Mouse (Mus musculus) lung, postnatal 36 days (tissue): Measurements from ENCODE around the gene Esf1.
"Not testable (repeated sequence)": the region's sequence is repeated elsewhere in the genome, so short reads cannot be mapped to it uniquely, and the experiment has no call there.

Source experiments
- DNase-seq: peaks from one replicate; pipeline ENCODE4 v3.0.0; 2022; ENCODE audit warnings: mixed read lengths

Esf1 gene

GRCm38 (mm10) chr2:140170127-140170802 is at the start of gene Esf1, which contains the start of gene Ndufaf5:
Gene Esf1, minus strand, starts transcription at chr2:140170564.
Gene Ndufaf5, plus strand, starts transcription at chr2:140170649.
- DNase-seq, result peak; percentile 97

DNA sequence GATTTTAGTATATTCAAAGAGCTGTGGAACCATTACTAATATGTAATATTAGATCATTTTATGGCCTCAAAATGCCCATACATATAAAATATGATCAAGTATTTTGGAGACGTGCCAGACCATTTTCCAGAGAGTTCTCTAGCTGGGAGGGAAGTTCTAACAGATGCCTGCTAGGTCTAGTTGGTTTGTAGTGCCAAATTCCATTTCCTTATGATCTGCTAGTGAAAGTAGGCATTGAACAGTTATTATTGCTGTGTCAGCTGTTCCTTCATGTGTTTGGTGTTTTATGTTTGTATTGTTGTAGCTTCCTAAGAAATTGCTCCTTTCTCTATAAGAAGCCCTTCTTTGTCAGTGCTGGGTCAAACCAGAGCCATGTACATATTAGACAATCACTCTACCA is 45.6 kb upstream of the Esf1 start:
- no peak for DNase-seq

DNA sequence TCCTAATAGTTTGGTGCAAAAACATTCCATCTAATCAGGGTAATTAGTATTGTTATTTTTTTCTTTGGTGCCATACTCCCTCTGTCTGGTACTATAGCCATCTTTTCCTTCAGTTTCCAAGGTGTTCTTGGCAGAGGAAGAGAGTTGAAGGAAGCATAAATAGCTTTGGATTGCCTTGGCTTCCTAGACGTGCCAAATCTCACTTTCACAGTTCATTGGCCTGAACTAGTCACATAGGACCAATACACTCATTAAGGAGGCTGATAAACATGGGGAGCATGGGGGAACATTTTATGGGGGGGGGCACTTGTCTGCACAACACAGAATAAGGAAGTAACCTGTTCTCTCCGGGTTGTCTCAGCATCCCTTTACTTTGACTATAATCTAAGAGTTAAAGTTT is 45.1 kb upstream of the Esf1 start:
- no peak for DNase-seq

- no peak for DNase-seq
These were observed 44.2 kb upstream of the Esf1 start for GRCm38 (mm10) chr2:140214519-140215027.

DNA sequence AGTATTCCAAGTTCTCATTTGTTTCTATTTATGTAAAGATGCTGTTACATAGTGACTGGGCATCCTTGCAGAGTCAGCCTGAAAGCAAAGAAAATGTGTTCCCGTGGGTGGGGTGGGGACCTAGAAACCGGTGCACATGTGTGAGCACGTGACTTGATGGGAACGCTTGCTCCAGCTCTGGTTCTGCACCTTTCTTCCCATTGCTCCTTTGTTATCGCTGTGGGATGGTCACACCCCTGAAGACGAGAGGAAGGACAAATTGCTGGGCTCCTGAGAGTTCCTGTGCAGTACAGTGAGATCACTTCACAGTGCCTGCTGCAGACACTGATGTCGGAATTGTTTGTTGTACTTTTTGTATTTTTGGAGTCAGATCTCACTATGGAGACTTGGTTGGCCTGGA is 33.4 kb upstream of the Esf1 start:
- DNase-seq, result no peak

DNA sequence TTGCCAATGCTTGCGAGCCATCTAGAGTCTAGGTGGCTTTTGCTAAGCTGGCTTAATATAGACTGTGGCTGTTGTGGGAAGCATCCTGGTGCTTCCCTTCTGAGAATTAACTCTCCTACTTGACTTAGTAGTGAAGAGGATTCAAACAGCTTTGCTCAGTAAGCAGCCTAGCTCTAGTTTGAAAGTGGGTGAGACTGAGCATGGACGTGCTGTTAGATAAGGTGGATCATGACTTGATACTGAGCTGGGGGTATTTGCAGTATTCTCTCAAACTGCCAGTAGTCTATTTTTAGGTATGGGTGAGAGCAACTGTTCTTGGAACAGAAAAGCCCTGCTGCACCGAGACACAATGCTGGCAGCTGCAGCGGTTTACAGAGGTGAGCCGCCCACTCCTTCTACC is 32.2 kb upstream of the Esf1 start:
- no peak for DNase-seq

GRCm38 (mm10) chr2:140200713-140201112 is 30.3 kb upstream of the Esf1 start:
- no peak for DNase-seq

DNA sequence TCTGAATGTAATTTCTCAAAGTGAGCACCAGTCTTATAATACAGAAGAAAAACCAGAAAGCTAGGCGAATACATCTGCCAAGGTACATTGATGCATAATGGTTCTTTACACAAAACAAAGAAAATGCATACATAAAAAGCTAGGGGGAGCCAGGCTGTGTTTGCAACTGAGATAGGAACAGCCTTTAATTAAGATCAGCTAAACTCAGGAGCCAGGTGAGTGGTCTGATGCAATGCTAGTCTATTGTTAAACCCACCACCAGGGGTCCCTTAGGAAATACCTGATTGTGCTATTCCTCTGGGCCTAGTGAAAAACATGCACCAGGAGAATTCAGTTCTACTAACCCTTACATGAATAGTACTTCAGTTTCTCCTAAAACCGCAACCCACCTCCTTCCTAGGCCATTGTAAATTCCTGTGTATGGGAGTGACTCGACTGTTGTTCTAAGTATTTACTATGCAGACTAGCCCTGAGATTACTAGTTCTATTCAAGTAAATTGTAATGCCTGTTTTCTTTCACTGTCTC is 15.4 kb upstream of the Esf1 start:
- DNase-seq, result not testable (repeated sequence)

DNA sequence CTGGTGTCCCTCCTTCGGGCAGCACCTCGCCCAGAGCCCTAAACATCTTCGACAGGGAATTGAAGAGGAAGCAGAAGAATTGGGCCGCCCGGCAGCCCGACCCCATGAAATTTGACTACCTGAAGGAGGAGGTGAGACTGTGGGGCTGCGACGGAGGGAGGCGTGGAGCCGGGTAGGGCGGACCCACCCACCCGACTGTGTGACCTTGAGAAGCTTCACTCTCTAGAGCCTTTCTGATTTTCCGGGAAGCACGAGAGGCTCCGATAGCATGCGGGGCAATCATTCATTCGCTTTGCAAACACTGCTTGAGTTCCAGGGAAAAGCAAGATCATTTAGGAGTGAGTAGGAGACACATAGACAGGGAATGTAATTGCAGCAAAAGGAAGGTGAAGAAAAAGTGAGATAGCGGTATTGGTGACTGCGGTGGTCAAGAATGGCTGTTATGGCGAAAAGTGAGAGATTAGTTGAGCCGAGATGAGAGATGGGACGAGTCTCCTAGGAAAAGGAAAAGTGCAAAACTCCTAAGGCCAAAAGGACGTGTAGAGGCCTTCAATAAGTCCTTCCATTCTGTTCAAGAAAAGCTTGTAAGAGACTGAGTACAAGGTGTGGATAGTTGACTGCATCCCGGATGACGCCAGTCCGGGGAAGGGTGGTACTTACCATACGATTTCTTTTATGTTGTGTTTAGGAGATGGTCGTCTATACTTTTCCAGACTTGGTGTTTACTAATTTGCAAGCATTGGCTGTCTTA is 614 bp upstream of the Esf1 start:
- peak; percentile 35 for DNase-seq

GRCm38 (mm10) chr2:140169057-140169456 is 1.3 kb downstream of the Esf1 start:
- DNase-seq, result no peak

- no peak for DNase-seq
These were observed 7.0 kb downstream of the Esf1 start for GRCm38 (mm10) chr2:140163351-140163854.

GRCm38 (mm10) chr2:140159186-140159730 is 11.1 kb downstream of the Esf1 start:
- DNase-seq, result peak; percentile 3

GRCm38 (mm10) chr2:140151743-140152142 is 18.6 kb downstream of the Esf1 start, which contains the start of gene Gm17374:
Gene Gm17374, plus strand, starts transcription at chr2:140152043.
- not testable (repeated sequence) for DNase-seq

DNA sequence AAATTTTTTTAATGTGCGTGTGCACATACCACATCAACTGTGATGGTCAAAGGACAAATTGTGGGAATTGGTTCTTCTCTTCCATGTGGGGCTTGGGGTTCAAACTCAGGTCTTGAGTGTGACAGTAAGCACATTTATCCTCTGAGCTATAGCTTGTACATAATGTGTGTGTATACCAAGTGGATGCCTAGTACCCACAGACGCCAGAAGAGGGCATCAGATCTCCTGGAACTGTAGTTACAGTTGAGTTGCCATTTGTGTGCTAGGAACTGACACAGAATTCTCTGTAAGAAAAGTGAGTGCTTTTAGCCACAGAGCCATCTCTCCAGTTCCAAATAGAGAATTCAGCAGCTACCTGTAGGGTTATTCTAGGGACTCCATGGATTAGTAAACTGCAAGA is 44.8 kb downstream of the Esf1 start:
- DNase-seq, result no peak

DNA sequence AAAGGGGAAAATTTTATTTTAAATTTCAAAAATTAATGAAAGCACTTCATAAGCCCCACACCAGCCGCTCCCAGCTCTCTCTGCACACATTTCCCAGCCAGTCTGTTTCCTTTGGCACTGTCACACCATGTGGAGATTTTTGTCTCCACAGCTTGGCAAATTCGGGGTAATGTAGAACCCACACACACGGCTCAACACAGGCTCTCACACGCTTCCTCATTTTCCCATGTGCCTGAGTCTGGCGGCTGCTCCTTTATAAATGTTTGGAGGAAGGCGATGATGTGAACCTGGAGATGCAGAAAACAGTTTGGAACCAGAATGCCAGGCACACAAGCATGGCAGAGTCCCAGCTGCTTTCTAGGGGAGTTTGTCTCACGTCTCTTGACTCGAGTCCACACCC is 56.5 kb downstream of the Esf1 start:
- DNase-seq, result no peak

DNA sequence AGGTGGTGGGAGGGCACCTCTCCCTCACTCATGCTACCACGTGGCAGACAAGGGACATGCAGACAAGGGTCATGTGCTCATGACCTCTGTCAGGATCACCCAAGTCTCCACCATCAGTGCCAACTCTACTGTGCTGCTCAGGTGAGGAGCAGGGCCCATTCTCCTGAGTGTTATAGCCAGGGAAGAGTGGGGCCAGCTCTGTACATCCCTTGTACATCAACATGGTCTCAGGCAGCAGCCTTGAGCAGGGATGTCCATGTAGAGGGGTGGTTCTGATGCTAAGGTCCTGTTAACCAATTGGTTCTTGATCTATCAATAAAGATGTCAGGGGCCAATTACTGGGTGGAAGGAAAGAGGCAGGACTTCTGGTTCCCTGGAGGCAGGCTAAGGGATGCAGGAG is 61.4 kb downstream of the Esf1 start:
- no peak for DNase-seq

DNA sequence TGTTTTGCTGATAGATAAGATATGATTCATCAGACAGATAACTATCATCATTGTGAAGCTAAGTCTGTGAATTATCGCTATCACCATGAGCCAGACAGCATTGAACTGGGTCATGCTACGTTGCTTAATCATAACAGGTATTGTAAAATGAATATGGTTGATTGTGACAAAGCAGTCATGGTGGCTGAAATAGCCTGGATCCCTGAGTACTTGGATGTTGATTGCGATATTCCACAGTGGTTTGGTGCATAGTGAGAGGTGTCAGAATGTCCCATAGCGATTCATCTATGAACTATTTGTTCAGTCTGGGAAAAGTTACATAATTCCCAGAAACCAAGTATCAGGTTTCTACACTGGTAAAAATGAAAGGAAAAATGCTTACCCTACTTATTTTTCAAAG is 62.7 kb downstream of the Esf1 start:
- peak; percentile 41 for DNase-seq

DNA sequence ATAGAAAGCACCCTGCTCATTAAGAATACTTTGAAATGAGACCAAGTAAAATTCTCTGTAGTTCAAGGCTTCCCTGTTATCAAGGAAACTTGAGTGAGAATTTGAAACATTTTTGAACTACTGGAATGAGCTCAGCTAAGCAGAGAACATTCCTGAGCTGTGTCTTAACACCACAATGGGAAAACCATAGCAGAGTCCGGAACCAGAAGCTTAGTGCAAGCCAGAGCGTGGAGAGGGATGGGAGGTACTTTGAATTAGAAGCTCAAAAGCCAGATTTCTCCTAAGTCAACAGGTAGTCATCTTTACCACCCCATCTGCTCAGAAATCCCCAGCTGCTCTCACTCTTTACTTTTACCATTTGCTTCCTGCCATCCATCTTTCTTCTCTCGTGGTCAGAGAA is 65.4 kb downstream of the Esf1 start:
- no peak for DNase-seq

- DNase-seq, result no peak
These were observed 69.6 kb downstream of the Esf1 start for GRCm38 (mm10) chr2:140100551-140101474.

- DNase-seq, result peak; percentile 61
These were observed 70.4 kb downstream of the Esf1 start for GRCm38 (mm10) chr2:140099971-140100370.

DNA sequence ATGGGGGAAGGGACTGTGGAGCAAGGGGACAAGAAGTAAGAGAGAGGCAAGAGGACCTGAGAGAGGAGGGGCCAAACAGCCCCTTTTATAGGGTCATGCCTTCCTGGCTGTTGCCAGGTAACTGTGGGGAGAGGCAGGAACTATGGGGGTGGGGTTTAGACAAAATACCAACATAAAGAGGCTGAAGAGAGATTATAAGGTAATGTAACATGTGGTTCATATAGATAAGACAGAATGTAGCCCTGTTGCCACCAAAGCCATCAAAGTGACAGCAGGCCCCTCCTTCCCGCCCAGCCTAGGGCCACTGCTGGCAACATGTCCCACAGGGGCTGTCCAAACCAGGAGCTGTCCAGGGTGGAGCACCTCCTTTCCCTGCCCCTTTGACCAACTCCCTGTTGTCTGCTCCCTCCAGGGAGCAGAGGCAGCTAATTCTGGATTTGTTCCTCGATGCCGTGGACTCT is 73.2 kb downstream of the Esf1 start:
- DNase-seq, result no peak

GRCm38 (mm10) chr2:140096034-140096433 is 74.3 kb downstream of the Esf1 start:
- DNase-seq, result no peak
